8 mouse cellular contexts compared by ENCODE assay signal in the genomic region with DNA sequence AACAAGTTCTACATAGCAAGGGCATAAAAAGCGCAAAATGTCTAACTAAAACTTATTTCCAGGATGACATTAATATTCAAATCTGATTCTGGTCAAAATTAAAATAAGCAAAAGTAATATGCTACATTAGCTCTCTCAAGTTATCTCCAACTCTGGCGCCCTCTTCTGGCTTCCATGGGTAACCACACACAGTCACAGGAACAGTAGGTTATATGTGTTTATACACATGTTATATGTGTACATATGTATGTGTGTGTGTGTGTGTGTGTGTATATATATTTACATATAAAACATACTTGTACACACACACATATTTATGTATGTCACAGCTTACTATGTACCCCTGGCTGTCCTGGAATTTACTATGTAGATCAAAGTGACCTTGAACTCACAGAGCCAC. TPM values are rescaled to one million over a fixed set of nuclear protein-coding genes. Genes with fewer than 3 reads are reported as not detected.
DNase-seq lines count a peak whose midpoint lies in the region; ATAC-seq and TF ChIP-seq lines count a peak whose summit lies in the region.

No protein-coding gene starts in this region.

- intact Hi-C loops in heart, postnatal 36 days (cut with DNase I) = no loop called here

- H3K4me2 ChIP-seq in lung, embryonic 14.5 days = no peak overlapping the region

- H3K9ac ChIP-seq in lung, embryonic 14.5 days = no peak overlapping the region

- TF ChIP-seq CTCF in lung, embryonic 14.5 days (IDR thresholded peaks at IDR 0.05; ENCODE audit: low read depth) = peak; percentile 64

- H3K4me1 ChIP-seq in lung, embryonic 14.5 days (ENCODE audit: insufficient read depth) = no peaks in the 10 kb centered on the region

- H3K4me3 ChIP-seq in lung, embryonic 14.5 days (ENCODE audit: low read depth, low read length) = no peak overlapping the region

- no peak overlapping the region for H3K27ac ChIP-seq in lung, embryonic 14.5 days (ENCODE audit: low read depth)

- H3K9me3 ChIP-seq in lung, embryonic 14.5 days (ENCODE audit: low read depth, low read length) = no peaks in the 10 kb centered on the region

- peak; percentile 22 to 43 for DNase-seq in heart, postnatal 36 days
- DNase-seq in heart, adult 9 months (ENCODE audit: low spot score in 2 of 2) = no peak
- DNase-seq in urinary bladder, postnatal 14 days (ENCODE audit: low spot score) = peak; percentile 41
- no peak for DNase-seq in urinary bladder, postnatal 4 days (ENCODE audit: low spot score in 2 of 2)
- peak; percentile 16 for DNase-seq in embryo, embryonic 11.5 days (ENCODE audit: low read depth, low spot score)
- DNase-seq in lung, embryonic 14.5 days = peak; percentile 67
- DNase-seq in splenic B cell, adult 2 months (ENCODE audit: low read depth, low spot score) = peak; percentile 73
- DNase-seq in left cerebral cortex, adult 9 months (ENCODE audit: low spot score in 2 of 2) = no peak

- H3K27me3 ChIP-seq in lung, embryonic 14.5 days (ENCODE audit: insufficient read depth, low read length) = no peaks in the 10 kb centered on the region
- H3K27me3 ChIP-seq in splenic B cell, adult 2 months (ENCODE audit: control insufficient read depth, insufficient read depth, low read length, poor library complexity, severe bottlenecking) = no peaks in the 10 kb centered on the region

- 55% methylated on average over 2 of the region's 2 CpGs for WGBS in lung, embryonic 14.5 days

- ATAC-seq in lung, embryonic 14.5 days (ENCODE audit: insufficient read depth) = no peak

- peaks cover 71% of the 10 kb centered on the region for H3K36me3 ChIP-seq in lung, embryonic 14.5 days (ENCODE audit: insufficient read depth)
- H3K36me3 ChIP-seq in splenic B cell, adult 2 months (ENCODE audit: control insufficient read depth, insufficient read depth, low read length, poor library complexity, severe bottlenecking) = peaks cover 15% of the 10 kb centered on the region

RNA-seq across cellular contexts. Expression of a gene that starts 7.6 kb away (rescaled TPM):
- total RNA-seq in heart, postnatal 36 days (2021) = 10 to 100 TPM; 23.7 to 24.5 TPM
- polyA plus RNA-seq in lung, embryonic 14.5 days (2014; fragmentation: Nextera tagmentation; extraction: Ambion mirVana) = 35.1 and 38.8 TPM in 2 replicates

RNA-seq across cellular contexts. Expression of a gene that starts 8.6 kb away (rescaled TPM):
- total RNA-seq in heart, postnatal 36 days (2021) = 1 to 10 TPM; 7.3 to 7.8 TPM
- polyA plus RNA-seq in lung, embryonic 14.5 days (2014; fragmentation: Nextera tagmentation; extraction: Ambion mirVana) = 10.9 and 12.6 TPM in 2 replicates

RNA-seq across cellular contexts. Expression of a gene that starts 38.2 kb away (rescaled TPM):
- 1,000 to 10,000 TPM; 1,296 to 1,437 TPM for total RNA-seq in heart, postnatal 36 days (2021)
- polyA plus RNA-seq in lung, embryonic 14.5 days (2014; fragmentation: Nextera tagmentation; extraction: Ambion mirVana) = 210 and 226 TPM in 2 replicates

Comparison
In these comparisons a context has a peak if more than half of its experiments do, and no peak if none do; other contexts are left out.
1. DNase-seq: peak in heart, postnatal 36 days (2 of 2), urinary bladder, postnatal 14 days (single experiment), embryo, embryonic 11.5 days (single experiment), lung, embryonic 14.5 days (single experiment) and splenic B cell, adult 2 months (single experiment); none in heart, adult 9 months (0 of 2), urinary bladder, postnatal 4 days (0 of 2) and left cerebral cortex, adult 9 months (0 of 2).